Mouse (Mus musculus) testis, adult 2 months (tissue): ENCODE data around the gene Sin3b.

ENCODE experiments used
- CTCF ChIP-seq: fragments of 200-500 bp; IDR thresholded peaks from 2 replicates; pipeline ENCODE4 v1.5.1; 2012; ENCODE audit warnings: low read depth, mild to moderate bottlenecking, inconsistent platforms, low read length, moderate library complexity; ENCODE audit not compliant: control insufficient read depth, insufficient read depth, insufficient replicate concordance
- POLR2A ChIP-seq: fragments of 200-500 bp; IDR thresholded peaks from 2 replicates; pipeline ENCODE4 v1.6.1; 2012; ENCODE audit warnings: low read depth, mild to moderate bottlenecking, inconsistent platforms, low read length, moderate library complexity; ENCODE audit not compliant: control insufficient read depth

- TF ChIP-seq POLR2A (no peak), CTCF (no peak)
Observed at GRCm38 (mm10) chr8:72676436-72676835, 46.6 kb upstream of the Sin3b start.
